Mouse (Mus musculus) embryonic facial prominence, embryonic 15.5 days (tissue): ENCODE measurements around the gene Dgkh. TPM values are rescaled to one million over a fixed set of nuclear protein-coding genes. Genes with fewer than 3 reads are reported as not detected.

Experiments used
- ATAC-seq: fragments of 200-750 bp; cut with Nextera tagmentation; 2 replicates; pipeline ENCODE4 v1.8.0; 2017; ENCODE audit warnings: low read depth, moderate TSS enrichment; ENCODE audit not compliant: insufficient number of reproducible peaks, low FRiP score, low TSS enrichment
- H3K27ac ChIP-seq: fragments of 300-500 bp; sonication (generic); replicated peaks from 2 replicates; pipeline ENCODE4 v1.5.1; 2015; ENCODE audit warnings: mild to moderate bottlenecking, inconsistent platforms
- H3K27me3 ChIP-seq: fragments of 300-500 bp; sonication (generic); 2 replicates; pipeline ENCODE4 v1.6.1; 2015; ENCODE audit warnings: inconsistent platforms
- H3K36me3 ChIP-seq: fragments of 300-500 bp; sonication (generic); 2 replicates; pipeline ENCODE4 v1.6.1; 2015; ENCODE audit warnings: mild to moderate bottlenecking, inconsistent platforms
- H3K4me1 ChIP-seq: fragments of 300-500 bp; sonication (generic); 2 replicates; pipeline ENCODE4 v1.6.1; 2015; ENCODE audit warnings: inconsistent platforms
- H3K4me2 ChIP-seq: fragments of 300-500 bp; sonication (generic); replicated peaks from 2 replicates; pipeline ENCODE4 v1.6.1; 2015; ENCODE audit warnings: mild to moderate bottlenecking, inconsistent platforms
- H3K4me3 ChIP-seq: fragments of 300-500 bp; sonication (generic); replicated peaks from 2 replicates; pipeline ENCODE4 v1.5.1; 2015; ENCODE audit warnings: mild to moderate bottlenecking, inconsistent platforms
- H3K9ac ChIP-seq: fragments of 300-500 bp; sonication (generic); 2 replicates; pipeline ENCODE4 v1.6.1; 2015; ENCODE audit warnings: inconsistent platforms
- H3K9me3 ChIP-seq: fragments of 300-500 bp; sonication (generic); replicated peaks from 2 replicates; pipeline ENCODE4 v1.6.1; 2016; ENCODE audit warnings: inconsistent platforms
- WGBS: fragments of 180-500 bp; shearing (Covaris S2); methylation state at CpG from one replicate; pipeline ENCODE4 v1.1.7; 2015; 5-methylcytosine and 5-hydroxymethylcytosine counted together
- polyA plus RNA-seq: library from polyadenylated mRNA; unstranded; fragments of >200 nt; fragmentation: Nextera tagmentation; extraction: Ambion mirVana; gene quantifications from 2 replicates; pipeline ENCODE4 v1.2.1, GENCODE M21; 2015

Dgkh gene
- polyA plus RNA-seq, 1 experiment from 2014 or later: 1.7 TPM

GRCm38 (mm10) chr14:78535366-78535765 is 197.2 kb downstream of the Dgkh start:
- 31% methylated on average over 2 of the region's 2 CpGs for WGBS

GRCm38 (mm10) chr14:78534651-78535050 is 197.9 kb downstream of the Dgkh start:
- Histone ChIP-seq H3K27me3 (no peaks in the 10 kb centered on the region), H3K36me3 (no peaks in the 10 kb centered on the region), H3K4me2 (no peak overlapping the region), H3K27ac (no peak overlapping the region), H3K4me3 (no peak overlapping the region), H3K9me3 (no peaks in the 10 kb centered on the region), H3K4me1 (peaks cover 11% of the 10 kb centered on the region), H3K9ac (no peak overlapping the region)
- WGBS: 94% methylated on average over 5 of the region's 5 CpGs
- ATAC-seq: no peak

More at GRCm38 (mm10) chr14:78535366-78535765, 197.2 kb downstream of the Dgkh start:
- Histone ChIP-seq H3K4me2 (peak overlapping the region; percentile 72), H3K4me3 (peak overlapping the region; percentile 91), H3K4me1 (peaks cover 11% of the 10 kb centered on the region), H3K27me3 (no peaks in the 10 kb centered on the region), H3K9ac (no peak overlapping the region), H3K9me3 (no peaks in the 10 kb centered on the region), H3K27ac (no peak overlapping the region), H3K36me3 (no peaks in the 10 kb centered on the region)
- no peak for ATAC-seq

- WGBS: 82% methylated on average over 3 of the region's 3 CpGs
- Histone ChIP-seq H3K4me3 (no peak overlapping the region), H3K9ac (no peak overlapping the region), H3K4me1 (peaks cover 11% of the 10 kb centered on the region), H3K27ac (no peak overlapping the region), H3K27me3 (no peaks in the 10 kb centered on the region), H3K9me3 (no peaks in the 10 kb centered on the region), H3K36me3 (no peaks in the 10 kb centered on the region), H3K4me2 (no peak overlapping the region)
- no peak for ATAC-seq
Measured at GRCm38 (mm10) chr14:78533701-78534100, 198.9 kb downstream of the Dgkh start.

GRCm38 (mm10) chr14:78532345-78532744 is 200.2 kb downstream of the Dgkh start:
- H3K4me1 ChIP-seq: peaks cover 10% of the 10 kb centered on the region
- 80% methylated on average over 6 of the region's 6 CpGs for WGBS
- no peak overlapping the region for H3K9ac ChIP-seq
- no peak overlapping the region for H3K27ac ChIP-seq
- H3K36me3 ChIP-seq: no peaks in the 10 kb centered on the region
- H3K4me2 ChIP-seq: no peak overlapping the region
- H3K27me3 ChIP-seq: no peaks in the 10 kb centered on the region
- ATAC-seq: no peak
- H3K4me3 ChIP-seq: no peak overlapping the region
- H3K9me3 ChIP-seq: no peaks in the 10 kb centered on the region

GRCm38 (mm10) chr14:78530256-78530655 is 202.3 kb downstream of the Dgkh start:
- no peak for ATAC-seq
- no peak overlapping the region for H3K27ac ChIP-seq
- H3K4me1 ChIP-seq: peaks cover 8% of the 10 kb centered on the region
- no peak overlapping the region for H3K4me2 ChIP-seq
- no peaks in the 10 kb centered on the region for H3K36me3 ChIP-seq
- no peaks in the 10 kb centered on the region for H3K27me3 ChIP-seq
- H3K9me3 ChIP-seq: no peaks in the 10 kb centered on the region
- H3K9ac ChIP-seq: no peak overlapping the region
- H3K4me3 ChIP-seq: no peak overlapping the region
- 84% methylated on average over 3 of the region's 3 CpGs for WGBS

GRCm38 (mm10) chr14:78528461-78529425 is 203.8 kb downstream of the Dgkh start:
- no peak overlapping the region for H3K27ac ChIP-seq
- no peak overlapping the region for H3K4me3 ChIP-seq
- no peak for ATAC-seq
- no peak overlapping the region for H3K4me2 ChIP-seq
- no peaks in the 10 kb centered on the region for H3K27me3 ChIP-seq
- peaks cover 6% of the 10 kb centered on the region; the same call in 1 of the 2 replicates for H3K4me1 ChIP-seq
- H3K9ac ChIP-seq: no peak overlapping the region
- WGBS: 84% methylated on average over 8 of the region's 8 CpGs
- no peaks in the 10 kb centered on the region for H3K36me3 ChIP-seq
- H3K9me3 ChIP-seq: no peaks in the 10 kb centered on the region

- Histone ChIP-seq H3K9me3 (no peaks in the 10 kb centered on the region), H3K4me1 (peaks cover 6% of the 10 kb centered on the region; the same call in 1 of the 2 replicates), H3K9ac (no peak overlapping the region), H3K36me3 (no peaks in the 10 kb centered on the region), H3K27ac (no peak overlapping the region), H3K4me2 (no peak overlapping the region), H3K27me3 (no peaks in the 10 kb centered on the region), H3K4me3 (no peak overlapping the region)
- ATAC-seq: no peak
- WGBS: 58% methylated on average over 6 of the region's 6 CpGs
Measured at GRCm38 (mm10) chr14:78526907-78527306, 205.7 kb downstream of the Dgkh start.

GRCm38 (mm10) chr14:78526475-78526874 is 206.1 kb downstream of the Dgkh start:
- no peak for ATAC-seq
- no peak overlapping the region for H3K4me2 ChIP-seq
- no peaks in the 10 kb centered on the region for H3K9me3 ChIP-seq
- no peak overlapping the region for H3K4me3 ChIP-seq
- no peak overlapping the region for H3K27ac ChIP-seq
- H3K36me3 ChIP-seq: peaks cover 3% of the 10 kb centered on the region; the same call in 1 of the 2 replicates
- no peaks in the 10 kb centered on the region for H3K27me3 ChIP-seq
- H3K9ac ChIP-seq: no peak overlapping the region
- 59% methylated on average over 3 of the region's 3 CpGs for WGBS
- H3K4me1 ChIP-seq: peaks cover 6% of the 10 kb centered on the region; the same call in 1 of the 2 replicates

GRCm38 (mm10) chr14:78525611-78526457 is 206.7 kb downstream of the Dgkh start:
- H3K36me3 ChIP-seq: peaks cover 3% of the 10 kb centered on the region; the same call in 1 of the 2 replicates
- H3K9me3 ChIP-seq: no peaks in the 10 kb centered on the region
- 84% methylated on average over 3 of the region's 3 CpGs for WGBS
- no peak overlapping the region for H3K4me2 ChIP-seq
- H3K27me3 ChIP-seq: no peaks in the 10 kb centered on the region
- no peak for ATAC-seq
- no peak overlapping the region for H3K27ac ChIP-seq
- H3K9ac ChIP-seq: no peak overlapping the region
- peaks cover 6% of the 10 kb centered on the region; the same call in 1 of the 2 replicates for H3K4me1 ChIP-seq
- H3K4me3 ChIP-seq: no peak overlapping the region

GRCm38 (mm10) chr14:78525059-78525458 is 207.5 kb downstream of the Dgkh start:
- no peak overlapping the region for H3K4me2 ChIP-seq

GRCm38 (mm10) chr14:78510713-78511112 is 221.9 kb downstream of the Dgkh start:
- Histone ChIP-seq H3K9me3 (no peaks in the 10 kb centered on the region), H3K4me3 (no peak overlapping the region), H3K4me2 (no peak overlapping the region), H3K4me1 (no peaks in the 10 kb centered on the region), H3K27ac (no peak overlapping the region), H3K27me3 (no peaks in the 10 kb centered on the region), H3K36me3 (peaks cover 61% of the 10 kb centered on the region), H3K9ac (no peak overlapping the region)
- WGBS: 80% methylated on average over 9 of the region's 9 CpGs
- ATAC-seq: no peak

More at GRCm38 (mm10) chr14:78525059-78525458, 207.5 kb downstream of the Dgkh start:
- H3K9ac ChIP-seq: no peak overlapping the region
- WGBS: 95% methylated on average over 2 of the region's 2 CpGs
- H3K36me3 ChIP-seq: peaks cover 3% of the 10 kb centered on the region; the same call in 1 of the 2 replicates
- H3K9me3 ChIP-seq: no peaks in the 10 kb centered on the region
- no peaks in the 10 kb centered on the region for H3K27me3 ChIP-seq
- no peak overlapping the region for H3K4me3 ChIP-seq
- H3K4me1 ChIP-seq: peaks cover 6% of the 10 kb centered on the region; the same call in 1 of the 2 replicates
- ATAC-seq: no peak
- H3K27ac ChIP-seq: no peak overlapping the region
